14 mouse cellular contexts compared by ENCODE assay signal in genomic region chr7:137317659-137318382, GRCm38 (mm10). TPM values are rescaled to one million over a fixed set of nuclear protein-coding genes. Genes with fewer than 3 reads are reported as not detected.
DNase-seq lines count a peak whose midpoint lies in the region; ATAC-seq and TF ChIP-seq lines count a peak whose summit lies in the region.
"Had no signal": no experiment of that assay in that cellular context is flagged by ENCODE, and none has a peak within 500 bp of the region (broad histone marks: within the 10 kb centered on the region; RNA-seq: fewer than 3 reads in every experiment).

No protein-coding gene starts in this region.

- peaks cover 67% of the 10 kb centered on the region for H3K4me1 ChIP-seq in heart, embryonic 10.5 days
- peaks cover 10% of the 10 kb centered on the region for H3K4me1 ChIP-seq in embryonic facial prominence, embryonic 14.5 days (ENCODE audit: control insufficient read depth, insufficient read depth, low read length)
- 0 out of 2 replicates have a peak, but pooled peaks cover 5% of the 10 kb centered on the region for H3K4me1 ChIP-seq in intestine, postnatal 0 days (replicated peaks; ENCODE audit: control insufficient read depth, insufficient read depth, low read length)
- H3K4me1 ChIP-seq in neural tube, embryonic 13.5 days (replicated peaks): peaks cover 92% of the 10 kb centered on the region

- no peak overlapping the region; the same call in 1 of the 2 replicates for H3K27ac ChIP-seq in heart, embryonic 10.5 days
- H3K27ac ChIP-seq in embryonic facial prominence, embryonic 14.5 days (replicated peaks; ENCODE audit: low read depth, low read length): peak overlapping the region; percentile 59; the same call in 1 of the 2 replicates
- no peak overlapping the region for H3K27ac ChIP-seq in intestine, postnatal 0 days (ENCODE audit: low read depth, low read length)
- peak overlapping the region; percentile 99 for H3K27ac ChIP-seq in neural tube, embryonic 13.5 days (replicated peaks)
- H3K27ac ChIP-seq: lung, embryonic 15.5 days had no signal

- peak overlapping the region; percentile 43 for H3K4me3 ChIP-seq in heart, embryonic 10.5 days
- H3K4me3 ChIP-seq in embryonic facial prominence, embryonic 14.5 days (ENCODE audit: low read depth, low read length): peak overlapping the region; percentile 77
- 0 out of 2 replicates have a peak overlapping the region, but pooled peaks have one; percentile 11 for H3K4me3 ChIP-seq in intestine, postnatal 0 days (ENCODE audit: low read depth, low read length)
- H3K4me3 ChIP-seq in neural tube, embryonic 13.5 days: peak overlapping the region; percentile 88
- H3K4me3 ChIP-seq: lung, embryonic 15.5 days had no signal

- no peak for TF ChIP-seq CTCF in intestine, postnatal 0 days (IDR thresholded peaks at IDR 0.05; ENCODE audit: low read depth)

- 1% methylated on average over 24 of the region's 24 CpGs for WGBS in heart, embryonic 10.5 days
- 6% methylated on average over 23 of the region's 24 CpGs for WGBS in embryonic facial prominence, embryonic 14.5 days
- WGBS in intestine, postnatal 0 days: 3% methylated on average over 24 of the region's 24 CpGs
- under 1% methylated on average over 24 of the region's 24 CpGs for WGBS in neural tube, embryonic 13.5 days

- H3K9me3 ChIP-seq in heart, embryonic 10.5 days: no peaks in the 10 kb centered on the region
- H3K9me3 ChIP-seq in embryonic facial prominence, embryonic 14.5 days (ENCODE audit: control insufficient read depth, low read length): no peaks in the 10 kb centered on the region
- no peaks in the 10 kb centered on the region for H3K9me3 ChIP-seq in intestine, postnatal 0 days (ENCODE audit: control insufficient read depth)
- no peaks in the 10 kb centered on the region for H3K9me3 ChIP-seq in neural tube, embryonic 13.5 days
- H3K9me3 ChIP-seq: lung, embryonic 15.5 days had no signal

- H3K36me3 ChIP-seq in heart, embryonic 10.5 days: no peaks in the 10 kb centered on the region
- H3K36me3 ChIP-seq in embryonic facial prominence, embryonic 14.5 days (ENCODE audit: control insufficient read depth, insufficient read depth, low read length): no peaks in the 10 kb centered on the region
- no peaks in the 10 kb centered on the region for H3K36me3 ChIP-seq in intestine, postnatal 0 days (ENCODE audit: control insufficient read depth, insufficient read depth)
- no peaks in the 10 kb centered on the region for H3K36me3 ChIP-seq in neural tube, embryonic 13.5 days
- H3K36me3 ChIP-seq: lung, embryonic 15.5 days had no signal

- intact Hi-C loops in heart, postnatal 14 days (cut with DNase I): loop anchor here (2.0 to 10.0 kb wide), 3 partner anchors 253 to 829 kb away; no protein-coding TSS in a partner anchor

- peaks cover 100% of the 10 kb centered on the region for H3K27me3 ChIP-seq in heart, embryonic 10.5 days (ENCODE audit: insufficient read depth, poor library complexity, severe bottlenecking)
- H3K27me3 ChIP-seq in embryonic facial prominence, embryonic 14.5 days (replicated peaks; ENCODE audit: control insufficient read depth, insufficient read depth, low read length): peaks cover 82% of the 10 kb centered on the region
- peaks cover 99% of the 10 kb centered on the region for H3K27me3 ChIP-seq in intestine, postnatal 0 days (replicated peaks; ENCODE audit: control insufficient read depth, insufficient read depth, low read length)
- peaks cover 60% of the 10 kb centered on the region for H3K27me3 ChIP-seq in neural tube, embryonic 13.5 days

- peak overlapping the region; percentile 84 for H3K4me2 ChIP-seq in embryonic facial prominence, embryonic 14.5 days (ENCODE audit: low read depth, low read length)
- peak overlapping the region; percentile 24 for H3K4me2 ChIP-seq in intestine, postnatal 0 days (replicated peaks; ENCODE audit: low read depth)
- peak overlapping the region; percentile 76 for H3K4me2 ChIP-seq in neural tube, embryonic 13.5 days

- no peak for ATAC-seq in embryonic facial prominence, embryonic 14.5 days (ENCODE audit: low read depth)
- no peak for ATAC-seq in intestine, postnatal 0 days
- ATAC-seq in neural tube, embryonic 13.5 days (ENCODE audit: low read depth): no peak
- ATAC-seq: activated CD4-positive, CD25-positive, alpha-beta regulatory T cell, adult 4 months; CD4-positive, CD25-positive, alpha-beta regulatory T cell, adult 4 months had no signal

- DNase-seq in heart, embryonic 10.5 days (ENCODE audit: low spot score): no peak
- no peak for DNase-seq in heart, postnatal 14 days
- DNase-seq in embryonic facial prominence, embryonic 14.5 days (ENCODE audit: low spot score): no peak
- DNase-seq in thymus, postnatal 14 days: no peak
- no peak for DNase-seq in right cerebral cortex, postnatal 25 days
- no peak for DNase-seq in layer of hippocampus, adult 11-12 months (ENCODE audit: low spot score)
- DNase-seq: cerebellum, adult 9-10 months; kidney, postnatal 14 days had no signal

- peak overlapping the region; percentile 66 for H3K9ac ChIP-seq in embryonic facial prominence, embryonic 14.5 days (ENCODE audit: low read depth, low read length)
- H3K9ac ChIP-seq in intestine, postnatal 0 days (ENCODE audit: low read depth, low read length): no peak overlapping the region
- peak overlapping the region; percentile 99 for H3K9ac ChIP-seq in neural tube, embryonic 13.5 days
- H3K9ac ChIP-seq: lung, embryonic 15.5 days had no signal

RNA-seq across cellular contexts. Expression of gene Ebf3, which starts 3.6 kb away (rescaled TPM):
- polyA plus RNA-seq in heart, embryonic 10.5 days (2016; fragmentation: Nextera tagmentation; extraction: Ambion mirVana): 1.3 and 3.5 TPM in 2 replicates
- 10 to 100 TPM; 13.2 to 15.2 TPM for total RNA-seq in heart, postnatal 14 days (2021)
- 7.4 and 9.1 TPM in 2 replicates for polyA plus RNA-seq in embryonic facial prominence, embryonic 14.5 days (2014; fragmentation: Nextera tagmentation; extraction: Ambion mirVana)
- polyA plus RNA-seq in intestine, postnatal 0 days (2015; fragmentation: Nextera tagmentation; extraction: Ambion mirVana): 0.31 and 0.41 TPM in 2 replicates
- 23.9 and 24.1 TPM in 2 replicates for polyA plus RNA-seq in neural tube, embryonic 13.5 days (2015; fragmentation: Nextera tagmentation; extraction: Ambion mirVana)
- total RNA-seq: neutrophil, adult 5-6 weeks had no signal
- polyA plus RNA-seq: activated CD4-positive, CD25-positive, alpha-beta regulatory T cell, adult 4 months; CD4-positive, CD25-positive, alpha-beta regulatory T cell, adult 4 months had no signal

Comparison
In these comparisons a context has a peak if more than half of its experiments do, and no peak if none do; other contexts are left out.
1. H3K27ac ChIP-seq: peak in embryonic facial prominence, embryonic 14.5 days (single experiment) and neural tube, embryonic 13.5 days (single experiment); none in heart, embryonic 10.5 days (single experiment) and intestine, postnatal 0 days (single experiment).
2. H3K4me3 ChIP-seq: peak in every context shown above with its lines; median percentile 88 in neural tube, embryonic 13.5 days; 77 in embryonic facial prominence, embryonic 14.5 days; 43 in heart, embryonic 10.5 days; 11 in intestine, postnatal 0 days.
3. H3K4me2 ChIP-seq: peak in every context shown above with its lines; median percentile 84 in embryonic facial prominence, embryonic 14.5 days; 76 in neural tube, embryonic 13.5 days; 24 in intestine, postnatal 0 days.